Mouse (Mus musculus): Measurements from ENCODE around the gene Olfr1253. TPM values are rescaled to one million over a fixed set of nuclear protein-coding genes. Genes with fewer than 3 reads are reported as not detected.

Olfr1253 gene
- not detected in 4 replicates for total RNA-seq (2023)

GRCm38 (mm10) chr2:89756990-89757389 lies at the start of gene Olfr1253:
TSS of gene Olfr1253 (minus strand) at chr2:89757090.

DNA sequence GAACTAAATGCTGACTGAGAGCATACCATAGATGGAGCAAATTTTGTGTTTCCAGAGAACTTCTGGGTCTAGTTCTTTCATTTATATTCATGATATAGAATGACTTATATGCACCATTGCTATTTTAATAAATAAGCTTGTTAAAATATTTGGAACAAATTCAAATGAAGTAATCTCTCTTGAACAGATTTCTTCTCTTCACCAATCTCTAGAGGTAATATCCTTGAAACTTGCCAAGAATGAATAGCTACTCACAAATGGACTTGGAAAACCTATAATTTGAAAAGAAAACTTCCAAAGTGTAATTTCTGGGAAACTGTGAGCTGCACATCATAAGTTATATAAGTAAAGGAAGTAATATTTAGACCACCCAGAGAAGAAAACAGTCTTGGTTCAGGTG lies 36.6 kb upstream of the Olfr1253 start, which contains the start of gene Olfr1254:
Gene Olfr1254, minus strand, starts transcription at position 101 of the 400 bp plus-strand sequence.

GRCm38 (mm10) chr2:89724912-89725311 lies 32.0 kb downstream of the Olfr1253 start, which contains the start of gene Olfr1252:
TSS of gene Olfr1252 (minus strand) at chr2:89725012.

Other genes starting within 250 kb of the Olfr1253 start
- not detected in 4 replicates for gene Olfr1243, start 225.6 kb downstream of the Olfr1253 start, total RNA-seq (2023)
- not detected in 4 replicates for gene Olfr1245, start 178.6 kb downstream of the Olfr1253 start, total RNA-seq (2023)
- gene Olfr1246, start 163.9 kb downstream of the Olfr1253 start, total RNA-seq (2023) = not detected in 4 replicates
- gene Olfr1247, start 143.0 kb downstream of the Olfr1253 start, total RNA-seq (2023) = 0.14 to 0.15 TPM (median 0.15 TPM) in 3 of 4 replicates, not detected in the other
- not detected in 4 replicates for gene Olfr1248, start 138.8 kb downstream of the Olfr1253 start, total RNA-seq (2023)
- not detected in 4 replicates for gene Olfr1249, start 122.1 kb downstream of the Olfr1253 start, total RNA-seq (2023)
- gene Olfr1250, start 95.6 kb downstream of the Olfr1253 start, total RNA-seq (2023) = not detected in 4 replicates
- not detected in 4 replicates for gene Olfr1251, start 85.2 kb downstream of the Olfr1253 start, total RNA-seq (2023)
- not detected in 4 replicates for gene Olfr1252, start 32.1 kb downstream of the Olfr1253 start, total RNA-seq (2023)
- gene Olfr1254, start 36.5 kb upstream of the Olfr1253 start, total RNA-seq (2023) = not detected in 4 replicates
- not detected in 4 replicates for gene Olfr1255, start 55.0 kb upstream of the Olfr1253 start, total RNA-seq (2023)
- gene Olfr1256, start 84.5 kb upstream of the Olfr1253 start, total RNA-seq (2023) = not detected in 4 replicates
- gene Olfr48, start 91.1 kb upstream of the Olfr1253 start, total RNA-seq (2023) = not detected in 4 replicates
- gene Olfr1257, start 121.3 kb upstream of the Olfr1253 start, total RNA-seq (2023) = not detected in 4 replicates
- gene Olfr1258, start 170.2 kb upstream of the Olfr1253 start, total RNA-seq (2023) = not detected in 4 replicates
- not detected in 4 replicates for gene Olfr1259, start 191.6 kb upstream of the Olfr1253 start, total RNA-seq (2023)
- not detected in 4 replicates for gene Olfr1260, start 217.2 kb upstream of the Olfr1253 start, total RNA-seq (2023)
- gene Olfr1261, start 234.1 kb upstream of the Olfr1253 start, total RNA-seq (2023) = not detected in 4 replicates
- not detected in 4 replicates for gene Olfr1262, start 243.1 kb upstream of the Olfr1253 start, total RNA-seq (2023)

All from B cell, adult 62 days (primary cell).